Mouse (Mus musculus) ovary, adult 10 weeks (tissue): ENCODE results near the gene Ckap5. TPM values are rescaled to one million over a fixed set of nuclear protein-coding genes. Genes with fewer than 3 reads are reported as not detected.

Experiments used
- polyA plus RNA-seq: library from polyadenylated mRNA; stranded (reverse); fragments of 350-450 nt; fragmentation: Illumina TruSeq; extraction: RNeasy Lipid Tissue Mini Kit (QIAGEN cat#74804); gene quantifications from one replicate; pipeline ENCODE4 v1.2.3, GENCODE M21; 2014

Gene Ckap5
- 227 TPM for polyA plus RNA-seq

GRCm38 (mm10) chr2:91526294-91527146 is at the start of gene Ckap5:
TSS of gene Ckap5 (plus strand) at chr2:91526762.

DNA sequence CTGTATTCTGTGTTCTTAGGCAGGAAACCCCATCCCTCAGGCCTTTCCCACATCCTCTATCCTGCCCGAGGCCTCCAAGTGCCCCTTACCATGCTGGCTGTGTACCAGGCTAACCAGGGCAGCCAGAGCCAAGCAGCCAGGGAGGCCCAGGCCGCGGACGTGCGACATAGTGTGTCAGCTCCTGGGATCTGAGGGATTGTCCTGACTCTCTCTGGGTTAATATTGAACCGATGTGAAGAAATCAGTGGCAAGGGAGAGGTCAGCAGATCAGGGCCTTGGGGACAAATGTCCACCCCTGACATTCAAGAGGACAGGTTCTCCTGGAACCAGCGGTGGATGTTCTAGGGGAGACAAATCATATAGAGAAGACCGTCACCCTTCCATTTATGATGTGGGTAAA is 109.7 kb downstream of the Ckap5 start, which contains the start of gene F2:
TSS of gene F2 (minus strand) at position 186 of the 400 bp plus-strand sequence.

GRCm38 (mm10) chr2:91649553-91650359 is 123.2 kb downstream of the Ckap5 start, which contains the start of the genes Zfp408 and Arhgap1:
TSS of gene Zfp408 (minus strand) at chr2:91649791.
TSS of gene Arhgap1 (plus strand) at chr2:91649860.

Other genes starting within 250 kb of the Ckap5 start
- gene 1110051M20Rik, start 82.1 kb upstream of the Ckap5 start, polyA plus RNA-seq, result 14.4 TPM
- gene Lrp4, start 69.3 kb upstream of the Ckap5 start, polyA plus RNA-seq, result 3.2 TPM
- gene F2, start 109.7 kb downstream of the Ckap5 start, polyA plus RNA-seq, result not detected
- 2.0 TPM for gene Zfp408, start 123.0 kb downstream of the Ckap5 start, polyA plus RNA-seq
- 23.5 TPM for gene Arhgap1, start 123.1 kb downstream of the Ckap5 start, polyA plus RNA-seq
- 20.5 TPM for gene Atg13, start 183.8 kb downstream of the Ckap5 start, polyA plus RNA-seq
- 22.7 TPM for gene Harbi1, start 184.1 kb downstream of the Ckap5 start, polyA plus RNA-seq
- gene Ambra1, start 203.4 kb downstream of the Ckap5 start, polyA plus RNA-seq, result 6.3 TPM